Mouse (Mus musculus): ENCODE measurements around the gene Pecam1.

GRCm38 (mm10) chr11:106638551-106639355 lies 111.7 kb downstream of the Pecam1 start:
- TF ChIP-seq CTCF (IDR thresholded peaks at IDR 0.05; ENCODE audit: insufficient read depth, low read depth, low read length): no peak
- no peak for TF ChIP-seq POLR2A (IDR thresholded peaks at IDR 0.05; ENCODE audit: insufficient read depth, low read depth, low read length)

Data from olfactory bulb, adult 2 months (tissue).